Mouse (Mus musculus) induced T-regulatory cell, adult 2 months (primary cell): ENCODE results near the gene Mast1.
A peak's percentile ranks its signal among the peaks of the same experiment; 100 is the strongest.

Source experiments
- DNase-seq: peaks from one replicate; pipeline ENCODE4 v3.0.0-alpha.2; 2012; ENCODE audit warnings: low read depth

Mast1 gene

DNA sequence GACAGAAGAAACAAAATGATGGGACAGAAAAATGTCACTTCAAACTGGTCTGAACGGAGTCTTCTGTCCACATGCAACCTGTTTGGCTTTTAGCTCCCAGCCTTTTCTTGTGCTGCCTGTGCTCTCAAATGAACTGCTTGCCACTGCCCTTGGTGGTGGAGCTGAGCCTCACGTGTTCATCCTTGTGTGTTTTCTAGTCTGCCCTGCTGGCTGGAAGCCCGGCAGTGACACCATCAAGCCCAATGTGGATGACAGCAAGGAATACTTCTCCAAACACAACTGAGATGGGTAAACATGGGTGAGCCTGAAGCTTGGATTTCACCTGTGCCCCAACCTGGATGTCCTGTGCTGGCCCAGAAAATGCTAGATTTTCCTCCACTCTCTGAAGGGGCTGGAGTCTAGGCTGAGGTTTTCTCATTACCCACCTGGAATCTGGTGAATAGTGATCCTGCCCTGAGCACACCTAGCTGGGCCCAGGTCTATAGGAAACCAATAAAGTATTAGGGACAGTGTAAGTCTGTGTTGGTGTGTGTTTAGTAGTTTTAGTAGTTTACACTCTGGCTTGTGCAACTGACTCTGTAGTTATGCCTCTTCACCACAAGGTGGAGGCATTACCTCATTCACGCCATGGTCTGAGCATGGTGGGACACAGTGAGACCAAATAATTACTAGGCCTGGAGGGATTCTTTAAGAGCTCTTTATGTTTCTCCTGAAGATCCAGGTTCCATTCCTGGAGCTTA lies 36.8 kb upstream of the Mast1 start:
- peak; percentile 86 for DNase-seq

DNA sequence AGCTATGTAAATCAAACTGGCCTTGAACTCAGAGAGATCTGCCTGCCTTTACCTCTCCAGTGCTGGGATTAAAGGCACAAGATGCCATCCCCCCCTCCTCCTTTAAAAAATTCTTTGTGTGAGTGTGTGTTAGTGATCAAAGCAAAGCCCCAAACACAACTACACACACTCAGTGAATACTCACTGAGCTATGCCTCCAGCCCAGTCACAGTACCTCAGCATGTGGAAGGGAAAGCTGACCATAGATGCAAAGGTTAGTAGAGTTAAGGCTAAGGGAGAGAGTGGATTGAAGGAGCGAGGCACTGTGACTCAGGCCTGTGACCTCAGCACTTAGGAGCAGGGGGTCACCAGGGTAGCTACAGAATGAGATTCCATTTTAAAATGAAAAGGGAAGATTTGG lies 35.9 kb upstream of the Mast1 start:
- DNase-seq = no peak

DNA sequence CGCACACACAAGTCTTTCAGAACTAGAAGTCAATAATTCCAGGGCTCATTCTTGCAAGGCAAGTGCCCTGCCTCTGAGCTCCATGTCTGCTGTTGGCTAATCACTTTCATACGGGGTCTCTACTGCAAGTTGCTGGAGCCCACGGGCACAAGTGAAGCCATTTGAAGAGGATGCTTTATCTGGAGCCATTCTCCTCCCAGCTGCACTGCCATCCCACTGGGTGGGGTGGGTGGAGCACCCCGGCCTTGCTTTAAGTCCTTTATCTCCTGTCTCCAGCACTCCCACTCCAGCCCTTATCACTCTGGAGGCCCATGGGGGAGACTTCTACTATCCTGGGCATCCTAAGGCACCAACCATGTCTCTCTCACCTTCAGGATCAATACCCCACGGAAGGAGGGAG lies 33.8 kb upstream of the Mast1 start:
- DNase-seq = no peak

DNA sequence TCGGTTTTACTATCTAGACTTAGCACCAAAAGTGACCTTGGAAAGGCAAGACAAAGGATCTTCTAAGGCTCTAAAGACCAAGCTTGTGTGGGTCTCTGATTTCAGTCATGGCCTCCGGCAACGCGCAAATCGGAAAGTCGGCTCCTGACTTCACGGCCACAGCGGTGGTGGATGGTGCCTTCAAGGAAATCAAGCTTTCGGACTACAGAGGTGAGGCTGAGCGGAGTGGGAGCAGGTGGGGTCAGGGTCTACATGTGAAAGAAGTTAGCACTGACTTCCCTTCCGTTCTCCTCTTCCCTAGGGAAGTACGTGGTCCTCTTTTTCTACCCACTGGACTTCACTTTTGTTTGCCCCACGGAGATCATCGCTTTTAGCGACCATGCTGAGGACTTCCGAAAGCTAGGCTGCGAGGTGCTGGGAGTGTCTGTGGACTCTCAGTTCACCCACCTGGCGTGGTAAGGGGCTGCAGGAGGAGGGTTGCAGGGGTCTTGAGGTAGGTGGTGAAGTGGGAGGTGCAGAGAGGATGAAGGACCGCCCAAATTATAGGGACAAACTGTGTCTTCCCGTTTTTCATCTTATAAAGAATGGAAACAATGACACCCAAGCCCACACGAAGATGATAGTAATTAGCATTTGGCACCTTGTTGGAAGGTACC lies 33.1 kb upstream of the Mast1 start:
- no peak for DNase-seq

DNA sequence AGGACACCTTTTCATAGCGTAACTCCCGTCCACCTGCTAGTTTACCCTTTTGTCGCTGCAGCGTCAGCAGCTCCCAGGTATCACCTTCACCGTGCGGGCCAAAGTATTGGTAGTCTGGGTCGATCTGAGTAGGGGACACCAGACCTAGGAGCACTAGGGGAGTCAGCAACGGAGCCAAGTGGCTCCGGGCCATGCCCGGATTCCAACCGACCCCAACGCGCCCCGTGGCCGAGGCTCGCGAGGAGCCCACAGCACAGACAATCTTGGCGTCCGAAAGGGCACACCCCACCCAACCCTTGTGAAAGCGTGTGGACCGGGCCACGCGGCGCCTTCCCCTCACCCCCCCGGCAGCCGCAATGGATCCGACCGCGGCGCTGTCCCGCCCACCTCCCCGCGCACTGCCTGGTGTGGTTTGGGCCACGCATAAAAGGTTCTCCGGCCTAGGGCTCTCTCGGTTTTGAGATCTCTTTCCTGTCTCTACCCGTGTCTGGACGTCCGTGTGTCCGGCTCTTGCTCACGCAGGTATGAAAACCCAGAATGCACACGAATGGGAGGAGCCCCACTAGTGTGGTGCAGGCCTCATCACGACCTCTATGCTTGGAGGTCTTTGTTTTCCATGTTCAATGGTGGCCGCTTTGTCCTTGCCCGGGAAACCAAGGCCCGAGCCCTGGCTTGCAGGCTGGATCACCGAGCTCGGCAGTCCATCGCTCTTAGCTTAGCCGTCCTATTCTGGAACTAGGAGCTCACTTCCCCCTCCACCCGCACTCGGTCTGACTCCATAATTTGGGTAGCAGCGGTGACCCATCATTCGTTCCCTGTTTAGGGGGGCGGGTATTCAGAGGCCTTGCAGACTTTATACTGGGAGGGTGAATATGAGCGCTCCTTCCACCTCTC lies 32.3 kb upstream of the Mast1 start, which contains the start of the genes Gm49661, Prdx2 and Rnaseh2a:
TSS of gene Gm49661 (minus strand) at position 193 of the 894 bp plus-strand sequence.
TSS of gene Prdx2 (plus strand) at position 347 of the 894 bp plus-strand sequence.
TSS of gene Rnaseh2a (minus strand) at position 527 of the 894 bp plus-strand sequence.
- DNase-seq = peak; percentile 83

DNA sequence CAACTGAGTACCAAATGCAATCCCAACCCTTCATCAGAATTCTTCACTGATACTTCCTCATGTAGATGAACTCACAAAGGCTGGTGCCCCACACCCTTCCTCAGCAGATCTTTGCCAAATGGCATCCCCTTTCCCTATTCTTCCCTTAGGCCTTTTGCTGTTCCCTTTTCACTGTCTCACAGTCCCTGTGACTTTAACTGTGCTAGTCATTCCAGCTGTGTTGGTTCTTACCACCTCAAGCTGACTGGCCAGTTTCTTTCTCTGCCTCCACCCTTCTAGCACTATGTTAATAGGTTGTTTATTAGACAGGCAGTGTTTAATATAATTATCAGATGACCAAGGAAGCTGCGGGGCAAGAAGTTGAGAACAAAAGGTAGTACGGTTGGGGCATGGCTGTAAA lies 31.5 kb upstream of the Mast1 start:
- no peak for DNase-seq

DNA sequence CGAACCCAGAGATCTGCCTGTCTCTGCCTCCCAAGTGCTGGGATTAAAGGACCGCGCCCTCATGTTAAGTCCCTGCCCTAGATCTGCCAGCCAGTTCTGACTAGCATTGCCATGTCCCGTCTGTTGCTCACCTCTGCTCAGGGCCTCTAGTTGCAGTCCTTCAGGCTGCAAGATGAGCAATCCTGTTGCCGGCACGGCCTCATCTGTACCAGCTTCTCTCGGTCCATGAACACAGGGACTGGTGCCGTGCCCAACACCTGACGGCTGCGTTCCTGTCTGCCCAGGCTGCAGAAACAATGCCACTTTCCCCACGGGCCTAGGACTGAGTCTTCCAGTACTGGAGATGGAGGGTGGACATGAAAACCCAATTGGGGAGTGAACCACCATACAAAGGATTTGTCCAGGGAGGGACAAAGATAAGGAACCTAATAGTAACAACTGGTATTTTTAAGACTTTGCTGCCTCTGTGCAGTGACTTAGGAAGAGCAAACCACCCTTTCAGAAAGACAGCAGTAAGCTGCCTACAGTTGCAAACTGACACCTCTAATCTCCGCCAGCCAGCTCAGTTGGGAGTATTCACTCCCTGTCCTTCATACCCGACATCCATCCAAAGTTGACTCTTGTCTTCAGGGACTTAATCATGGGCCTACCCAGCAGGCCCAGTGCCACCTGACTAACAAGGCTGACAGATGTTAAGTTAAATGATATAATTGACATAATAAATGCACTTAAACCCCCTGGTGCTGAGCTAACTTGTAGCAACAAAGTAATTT lies 30.6 kb upstream of the Mast1 start:
- DNase-seq = no peak

DNA sequence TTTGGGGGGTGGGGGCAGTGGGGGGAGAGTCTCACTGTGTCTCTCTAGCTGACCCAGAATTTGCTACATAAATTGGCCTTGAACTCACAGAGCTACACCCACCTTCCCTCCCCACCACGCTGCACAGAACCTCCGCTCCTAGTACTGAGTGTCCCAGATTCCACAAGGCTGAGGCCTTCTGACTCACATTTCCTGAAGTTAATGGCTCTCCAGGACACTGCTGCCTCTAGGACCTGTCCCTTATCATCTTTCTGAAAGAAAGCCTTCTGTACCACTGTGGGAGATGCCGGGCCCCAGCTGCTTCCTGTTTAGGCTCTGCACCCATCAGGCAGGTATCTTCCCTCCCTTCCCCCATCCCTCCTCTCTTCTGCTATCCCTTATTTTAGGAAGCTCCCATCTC lies 29.4 kb upstream of the Mast1 start:
- DNase-seq = no peak

DNA sequence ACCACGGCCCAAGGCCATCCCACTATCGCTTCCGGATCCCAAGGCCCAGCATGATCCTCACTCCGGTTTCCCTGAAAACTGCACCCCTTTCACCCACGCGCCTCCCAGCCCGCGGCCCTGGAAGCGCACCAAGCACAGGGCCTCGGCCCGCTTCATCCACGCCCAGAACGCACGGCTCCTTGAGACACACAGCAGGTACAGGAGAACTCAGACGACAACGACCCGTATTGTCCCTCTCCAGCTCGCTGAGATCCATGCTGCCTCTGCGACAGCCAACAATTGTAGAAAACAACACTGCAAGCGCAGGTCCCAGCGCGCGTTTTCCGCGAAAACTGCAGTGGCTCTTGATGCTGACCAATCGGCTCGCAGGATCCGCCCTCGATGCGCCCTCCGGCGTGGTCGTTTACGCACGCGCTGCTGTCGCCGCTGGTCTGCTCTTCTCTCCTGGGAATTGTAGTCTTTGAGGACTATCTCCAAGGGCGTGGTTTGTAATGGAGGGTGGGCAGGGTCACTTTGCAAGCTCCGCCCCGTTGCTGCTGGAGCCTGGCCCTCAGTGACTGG lies 28.7 kb upstream of the Mast1 start:
- DNase-seq = peak; percentile 95

DNA sequence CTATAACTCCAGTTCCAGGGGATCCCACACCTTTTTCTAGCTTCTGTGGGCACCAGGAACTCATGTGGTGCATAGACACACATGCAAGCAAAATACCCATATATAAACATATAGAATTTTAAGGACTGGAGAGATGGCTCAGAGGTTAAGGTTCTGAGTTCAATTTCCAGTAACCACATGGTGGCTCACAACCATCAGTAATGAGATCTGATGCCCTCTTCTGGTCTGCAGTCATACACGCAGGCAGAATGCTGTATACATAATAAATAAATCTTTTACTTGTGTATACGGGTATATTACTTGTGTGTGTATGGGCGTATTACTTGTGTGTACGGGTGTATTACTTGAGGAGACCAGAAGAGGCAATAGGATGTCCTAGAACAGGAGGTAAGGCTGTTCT lies 26.8 kb upstream of the Mast1 start:
- DNase-seq = no peak

DNA sequence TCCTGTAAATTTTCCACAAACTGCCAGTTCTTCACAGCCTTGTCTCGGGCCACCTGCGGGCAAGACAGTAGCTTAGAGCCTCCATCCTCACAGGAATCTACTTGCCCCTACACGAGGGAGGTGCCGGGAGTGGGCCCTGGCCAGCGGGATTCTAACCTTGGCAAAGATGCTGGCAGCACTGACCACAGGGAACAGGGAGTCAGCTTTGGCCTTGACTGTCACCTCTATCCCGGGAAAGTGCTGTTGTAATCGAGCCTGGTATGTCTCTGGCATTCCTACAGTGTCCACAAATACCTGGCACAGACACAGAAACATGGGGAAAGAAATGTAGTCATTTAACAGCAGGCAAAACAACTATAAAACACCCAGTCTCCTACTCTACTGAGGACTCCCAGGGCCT lies 22.7 kb upstream of the Mast1 start:
- DNase-seq = no peak

DNA sequence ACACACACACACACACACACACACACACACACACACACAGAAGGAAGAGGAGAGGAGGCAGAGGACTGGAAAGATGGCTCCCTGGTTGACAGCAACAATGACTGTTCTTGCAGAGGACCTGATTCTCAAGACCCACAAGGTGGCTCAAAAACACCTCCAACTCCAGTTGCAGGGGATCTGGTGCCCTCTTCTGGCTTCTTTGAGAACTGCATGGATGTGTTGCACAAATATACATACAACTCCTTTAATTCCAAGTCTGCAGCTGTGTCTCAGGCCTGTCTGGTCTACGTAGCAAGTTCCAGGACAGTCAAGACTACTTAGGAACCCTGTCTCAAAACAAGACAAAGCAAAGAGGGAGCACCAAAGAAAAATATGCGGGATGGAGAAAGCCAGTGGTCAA lies 19.6 kb upstream of the Mast1 start:
- peak; percentile 88 for DNase-seq

DNA sequence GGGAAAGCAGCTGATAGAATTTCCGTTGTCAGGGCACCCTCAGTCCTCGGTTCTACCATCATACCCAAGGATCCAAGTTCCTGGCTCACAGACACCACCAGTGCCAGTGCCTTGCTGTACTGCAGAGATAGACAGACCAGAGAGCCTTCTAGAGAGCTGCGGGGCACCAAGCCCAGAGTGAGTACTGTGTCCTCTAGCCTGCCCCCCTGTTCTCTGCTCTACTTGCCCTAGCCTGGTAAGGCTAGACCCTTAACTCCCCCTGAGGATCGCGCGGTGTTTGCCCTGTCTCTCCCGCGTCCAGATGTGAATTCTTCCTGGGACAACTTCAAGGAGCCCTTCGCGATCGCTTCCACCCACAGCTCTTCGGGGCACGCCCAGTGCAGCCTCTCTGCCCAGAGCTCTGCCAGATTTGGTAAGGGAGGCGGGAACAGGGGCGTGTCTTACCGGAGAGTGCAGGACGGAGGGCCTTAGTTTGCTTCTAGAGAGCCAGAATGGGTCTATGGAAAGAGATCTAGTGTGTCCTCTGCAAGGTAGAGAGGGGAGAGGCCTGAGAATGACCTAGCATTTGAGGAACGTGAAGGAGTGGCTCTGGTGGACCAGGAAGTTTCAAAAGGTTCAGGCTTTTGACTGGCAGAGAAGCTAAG lies 15.6 kb upstream of the Mast1 start:
- peak; percentile 64 for DNase-seq

DNA sequence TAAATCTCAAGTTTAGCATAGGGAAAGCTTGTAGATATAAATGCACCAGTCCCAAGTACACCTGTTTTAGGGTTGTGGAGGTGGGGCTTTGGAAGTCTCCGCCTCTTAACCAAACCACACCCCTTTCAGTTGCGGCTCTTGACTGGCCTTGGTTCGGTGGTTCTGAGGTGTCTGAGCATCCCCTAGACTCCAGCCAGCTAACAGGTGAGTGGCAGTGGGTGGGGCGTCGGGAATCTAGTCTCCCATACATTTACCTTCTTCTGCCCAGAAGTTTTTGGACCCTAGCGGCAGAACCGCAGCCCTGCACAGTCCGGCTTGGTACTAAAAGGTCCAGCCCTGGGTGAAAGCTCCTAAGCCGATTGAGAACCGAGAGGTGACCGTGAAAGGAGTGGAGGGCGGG lies 12.6 kb upstream of the Mast1 start:
- no peak for DNase-seq

DNA sequence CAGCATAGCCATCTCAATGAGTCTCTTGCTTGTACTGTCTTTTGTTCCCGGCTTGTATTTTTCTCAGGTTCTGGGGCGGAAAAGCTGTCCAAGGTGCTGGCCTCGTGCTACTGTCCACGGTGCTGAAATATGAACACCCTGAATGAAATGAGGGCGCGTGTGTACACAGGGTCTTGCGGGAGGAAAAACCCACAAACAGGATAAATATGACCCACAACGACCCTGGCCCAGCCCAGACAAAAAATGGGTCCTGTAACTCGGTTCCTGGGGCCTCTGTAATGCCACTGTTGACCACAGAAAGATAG lies 10.0 kb upstream of the Mast1 start:
- DNase-seq = peak; percentile 74

DNA sequence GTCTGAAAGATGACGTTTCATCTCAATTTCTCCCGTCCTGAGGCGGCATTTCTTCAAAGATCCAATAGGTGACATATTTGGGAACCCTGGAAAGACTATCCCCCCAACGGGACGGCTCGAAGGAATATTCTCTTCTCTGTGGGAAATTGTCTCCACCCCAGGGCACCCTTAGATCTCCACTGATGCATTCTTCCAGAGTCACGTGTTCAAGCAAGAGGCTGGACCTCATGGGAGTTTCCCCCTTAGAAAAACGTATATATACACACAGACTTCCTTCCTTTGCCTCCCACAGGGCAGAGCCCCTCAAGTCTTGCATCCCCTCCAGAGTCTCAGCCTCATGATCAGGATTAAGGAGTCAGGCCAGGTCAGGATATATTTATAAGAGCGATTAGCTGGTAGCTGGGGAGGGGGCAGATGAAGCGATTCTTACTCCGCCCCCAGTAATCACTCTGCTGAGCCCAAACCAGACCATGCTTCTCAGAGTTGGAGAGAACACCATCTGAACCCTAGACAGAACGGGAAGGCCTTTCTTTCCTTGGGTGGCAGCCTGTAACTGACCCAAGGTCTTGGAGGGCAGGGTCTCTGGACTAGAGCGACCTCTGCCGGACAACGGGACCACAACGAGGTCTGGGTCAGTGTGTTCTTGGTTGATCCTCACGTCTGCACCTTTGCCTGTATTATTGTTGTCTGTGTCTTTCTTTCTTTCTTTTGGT lies 9.5 kb upstream of the Mast1 start, which contains the start of gene Rtbdn:
TSS of gene Rtbdn (plus strand) at position 464 of the 713 bp plus-strand sequence.
- no peak for DNase-seq

DNA sequence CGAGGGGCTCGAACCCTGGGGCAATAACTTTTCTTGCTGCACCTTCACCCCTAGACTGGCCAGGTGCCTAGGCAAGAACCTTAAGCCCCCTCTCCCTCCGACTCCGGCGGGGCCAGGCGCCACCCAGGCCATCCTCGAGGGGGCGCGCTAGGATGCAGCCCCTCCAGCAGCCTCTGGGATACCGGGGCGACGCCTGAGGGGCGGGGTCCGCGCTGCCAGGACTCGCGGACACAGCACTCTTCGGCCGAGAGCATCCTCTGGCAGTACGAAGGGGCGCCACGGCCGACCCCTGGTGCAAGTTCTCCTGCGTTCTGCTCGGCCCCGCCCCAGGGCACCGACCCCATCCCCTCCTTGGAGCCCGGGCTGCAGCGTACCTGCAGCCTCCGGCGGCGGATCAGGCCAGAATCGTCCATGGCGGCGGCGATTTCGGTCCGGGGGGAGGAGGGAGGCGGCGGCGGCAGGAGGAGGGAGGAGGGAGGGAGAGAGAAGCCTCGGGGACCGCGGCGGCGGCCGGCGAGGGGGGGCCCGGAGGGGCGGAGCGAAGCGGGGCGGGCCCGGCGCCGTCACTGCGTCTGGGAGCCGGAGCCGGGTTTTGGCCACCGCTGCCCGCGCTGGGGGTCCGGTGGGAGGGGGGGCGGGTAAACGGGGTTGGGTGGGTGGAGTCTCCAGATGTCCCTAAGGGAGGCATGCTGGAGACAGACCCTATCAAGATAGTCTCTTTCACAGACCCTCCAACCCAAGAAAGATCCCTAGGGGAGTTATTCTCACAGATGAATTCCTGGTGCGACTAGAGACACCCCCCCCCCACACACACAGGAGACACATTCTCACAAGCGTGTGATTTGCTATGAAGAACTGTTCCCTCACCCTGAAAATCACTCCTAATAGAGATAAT lies 8.7 kb upstream of the Mast1 start:
- DNase-seq = no peak

DNA sequence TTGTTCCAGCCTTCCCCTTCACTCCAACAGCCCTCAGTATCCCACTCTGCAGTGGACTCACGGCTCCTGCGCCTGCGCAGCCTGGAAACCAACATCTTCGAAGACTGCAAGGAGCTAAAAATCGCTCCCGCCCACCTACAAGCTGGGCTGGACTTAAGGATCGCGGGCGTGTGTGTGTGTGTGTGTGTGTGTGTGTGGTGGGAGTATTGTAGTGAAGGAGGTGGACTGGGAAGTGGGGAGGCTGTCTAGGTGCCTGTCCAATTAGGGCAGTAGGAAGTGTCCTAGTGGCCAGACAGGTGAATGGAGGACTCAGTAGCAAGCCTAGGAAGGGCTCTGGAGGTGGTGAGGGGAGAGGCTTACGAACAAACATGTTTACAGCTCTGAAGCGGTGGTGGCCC lies 8.1 kb upstream of the Mast1 start:
- DNase-seq = no peak

DNA sequence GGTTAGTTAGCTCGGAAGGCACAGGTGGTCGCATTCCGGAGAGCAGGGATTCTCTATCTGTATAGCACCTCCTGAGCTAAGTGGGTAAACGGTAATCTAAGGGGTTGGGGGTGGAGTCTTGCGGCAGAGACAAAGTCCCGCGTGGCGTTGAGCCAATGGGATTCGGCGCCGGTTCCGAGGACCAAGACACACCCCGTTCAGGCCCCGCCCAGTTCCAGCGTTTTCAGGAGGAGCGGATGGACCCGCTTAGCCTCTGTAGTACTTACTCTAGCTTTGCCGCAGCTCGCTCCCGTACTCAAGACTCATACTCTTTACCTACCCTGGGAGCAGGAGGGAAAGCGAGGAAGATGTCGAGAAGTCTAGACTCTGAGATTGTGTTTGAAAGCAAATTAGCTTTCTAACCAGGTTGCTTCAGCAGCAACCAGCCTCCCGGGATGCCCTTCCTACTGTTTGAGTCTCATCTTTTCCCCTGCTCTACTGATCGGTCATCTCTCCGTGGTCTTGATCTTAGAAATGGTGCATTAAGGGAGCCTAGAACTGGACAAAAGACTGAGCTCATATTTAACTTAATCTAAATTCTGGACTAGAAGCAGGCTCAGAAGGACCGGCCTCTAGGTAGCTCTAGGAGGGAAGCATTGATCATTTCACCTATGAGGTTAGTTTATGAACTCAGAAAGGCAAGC lies 7.5 kb upstream of the Mast1 start:
- DNase-seq = peak; percentile 71
